Mouse (Mus musculus) embryonic facial prominence, embryonic 12.5 days (tissue): Measurements from ENCODE around the gene Farsa. TPM values are rescaled to one million over a fixed set of nuclear protein-coding genes. Genes with fewer than 3 reads are reported as not detected.

ENCODE experiments used
- ATAC-seq: fragments of 200-750 bp; cut with Nextera tagmentation; 2 replicates; pipeline ENCODE4 v1.8.0; 2017; ENCODE audit not compliant: insufficient number of reproducible peaks, insufficient read depth, low FRiP score, low TSS enrichment
- H3K27ac ChIP-seq: fragments of 300-500 bp; sonication (generic); 2 replicates; pipeline ENCODE4 v1.5.1; 2016; ENCODE audit warnings: mild to moderate bottlenecking
- H3K27me3 ChIP-seq: fragments of 300-500 bp; sonication (generic); 2 replicates; pipeline ENCODE4 v1.6.1; 2016; ENCODE audit warnings: mild to moderate bottlenecking, moderate library complexity
- H3K36me3 ChIP-seq: fragments of 300-500 bp; sonication (generic); 2 replicates; pipeline ENCODE4 v1.6.1; 2016; ENCODE audit warnings: mild to moderate bottlenecking
- H3K4me1 ChIP-seq: fragments of 300-500 bp; sonication (generic); 2 replicates; pipeline ENCODE4 v1.6.1; 2016
- H3K4me2 ChIP-seq: fragments of 300-500 bp; sonication (generic); replicated peaks from 2 replicates; pipeline ENCODE4 v1.6.1; 2016; ENCODE audit warnings: mild to moderate bottlenecking, moderate library complexity
- H3K4me3 ChIP-seq: fragments of 300-500 bp; sonication (generic); 2 replicates; pipeline ENCODE4 v1.5.1; 2016; ENCODE audit warnings: mild to moderate bottlenecking
- H3K9ac ChIP-seq: fragments of 300-500 bp; sonication (generic); 2 replicates; pipeline ENCODE4 v1.6.1; 2016; ENCODE audit warnings: mild to moderate bottlenecking, moderate library complexity
- H3K9me3 ChIP-seq: fragments of 300-500 bp; sonication (generic); 2 replicates; pipeline ENCODE4 v1.6.1; 2016; ENCODE audit warnings: mild to moderate bottlenecking, moderate library complexity
- WGBS: fragments of 180-500 bp; shearing (Covaris S2); methylation state at CpG from one replicate; pipeline ENCODE4 v1.1.7; 2016; 5-methylcytosine and 5-hydroxymethylcytosine counted together
- polyA plus RNA-seq: library from polyadenylated mRNA; unstranded; fragments of >200 nt; fragmentation: Nextera tagmentation; extraction: Ambion mirVana; gene quantifications from 2 replicates; pipeline ENCODE4 v1.2.1, GENCODE M21; 2016

Gene Farsa
- polyA plus RNA-seq, 1 experiment from 2014 or later = 106 TPM

GRCm38 (mm10) chr8:84837149-84837911 is 19.5 kb upstream of the Farsa start:
- H3K9me3 ChIP-seq = no peaks in the 10 kb centered on the region
- 0 out of 2 replicates have a peak overlapping the region, but pooled peaks have one; percentile 9 for H3K4me2 ChIP-seq
- peaks cover 66% of the 10 kb centered on the region for H3K36me3 ChIP-seq
- H3K9ac ChIP-seq = peak overlapping the region; percentile 6; the same call in 1 of the 2 replicates
- peaks cover 33% of the 10 kb centered on the region for H3K4me1 ChIP-seq
- peak overlapping the region; percentile 79 for H3K27ac ChIP-seq
- WGBS = 38% methylated on average over 8 of the region's 8 CpGs
- no peaks in the 10 kb centered on the region for H3K27me3 ChIP-seq
- H3K4me3 ChIP-seq = no peak overlapping the region
- ATAC-seq = no peak

- Histone ChIP-seq H3K4me2 (no peak overlapping the region), H3K4me1 (peaks cover 32% of the 10 kb centered on the region), H3K36me3 (peaks cover 73% of the 10 kb centered on the region), H3K27ac (peak overlapping the region; percentile 79; the same call in 1 of the 2 replicates), H3K9ac (peak overlapping the region; percentile 6; the same call in 1 of the 2 replicates), H3K4me3 (no peak overlapping the region), H3K9me3 (no peaks in the 10 kb centered on the region), H3K27me3 (no peaks in the 10 kb centered on the region)
- no peak for ATAC-seq
- 77% methylated on average over 15 of the region's 15 CpGs for WGBS
Observed at GRCm38 (mm10) chr8:84837912-84838470, 18.8 kb upstream of the Farsa start.

GRCm38 (mm10) chr8:84838513-84838912 is 18.3 kb upstream of the Farsa start:
- no peak overlapping the region for H3K9ac ChIP-seq
- H3K36me3 ChIP-seq = peaks cover 78% of the 10 kb centered on the region
- no peak overlapping the region for H3K27ac ChIP-seq
- H3K9me3 ChIP-seq = no peaks in the 10 kb centered on the region
- no peak overlapping the region for H3K4me3 ChIP-seq
- no peak for ATAC-seq
- WGBS = 88% methylated on average over 5 of the region's 5 CpGs
- H3K4me2 ChIP-seq = no peak overlapping the region
- peaks cover 35% of the 10 kb centered on the region for H3K4me1 ChIP-seq
- no peaks in the 10 kb centered on the region for H3K27me3 ChIP-seq

GRCm38 (mm10) chr8:84839411-84839810 is 17.4 kb upstream of the Farsa start:
- Histone ChIP-seq H3K27me3 (no peaks in the 10 kb centered on the region), H3K9me3 (no peaks in the 10 kb centered on the region), H3K27ac (no peak overlapping the region), H3K4me3 (peak overlapping the region; percentile 88), H3K36me3 (peaks cover 78% of the 10 kb centered on the region), H3K9ac (peak overlapping the region; percentile 85; the same call in 1 of the 2 replicates), H3K4me2 (peak overlapping the region; percentile 67), H3K4me1 (peaks cover 43% of the 10 kb centered on the region)
- WGBS = 94% methylated on average over 2 of the region's 2 CpGs
- no peak for ATAC-seq

- Histone ChIP-seq H3K4me2 (peak overlapping the region; percentile 67), H3K36me3 (peaks cover 78% of the 10 kb centered on the region), H3K4me1 (peaks cover 48% of the 10 kb centered on the region), H3K27ac (peak overlapping the region; percentile 92), H3K9me3 (no peaks in the 10 kb centered on the region), H3K9ac (peak overlapping the region; percentile 85), H3K4me3 (peak overlapping the region; percentile 88), H3K27me3 (no peaks in the 10 kb centered on the region)
- WGBS = 4% methylated on average over 7 of the region's 7 CpGs
- ATAC-seq = no peak
Observed at GRCm38 (mm10) chr8:84839875-84840247, 16.9 kb upstream of the Farsa start.

- Histone ChIP-seq H3K4me3 (peak within 1 kb of the TSS; percentile 88), H3K27me3 (no peaks in the 10 kb centered on the region), H3K27ac (peak within 1 kb of the TSS; percentile 92), H3K9me3 (no peaks in the 10 kb centered on the region), H3K4me1 (peaks cover 52% of the 10 kb centered on the region), H3K36me3 (peaks cover 80% of the 10 kb centered on the region), H3K9ac (peak within 1 kb of the TSS; percentile 85), H3K4me2 (peak within 1 kb of the TSS; percentile 67)
- under 1% methylated on average over 52 of the region's 55 CpGs for WGBS
- peak; percentile 89 for ATAC-seq
Observed at GRCm38 (mm10) chr8:84840248-84840999, 16.4 kb upstream of the Farsa start, which contains the start of gene Rad23a. Rad23a (minus strand) TSS chr8:84840665.

GRCm38 (mm10) chr8:84841514-84841913 is 15.3 kb upstream of the Farsa start:
- 74% methylated on average over 1 of the region's 1 CpGs for WGBS
- peaks cover 69% of the 10 kb centered on the region for H3K36me3 ChIP-seq
- no peaks in the 10 kb centered on the region for H3K9me3 ChIP-seq
- no peak overlapping the region for H3K4me3 ChIP-seq
- no peaks in the 10 kb centered on the region for H3K27me3 ChIP-seq
- no peak overlapping the region for H3K27ac ChIP-seq
- peaks cover 48% of the 10 kb centered on the region for H3K4me1 ChIP-seq
- H3K9ac ChIP-seq = no peak overlapping the region
- no peak for ATAC-seq
- no peak overlapping the region for H3K4me2 ChIP-seq

- no peak for ATAC-seq
- Histone ChIP-seq H3K36me3 (peaks cover 42% of the 10 kb centered on the region), H3K27ac (peak overlapping the region; percentile 57; the same call in 1 of the 2 replicates), H3K9ac (peak overlapping the region; percentile 91), H3K4me2 (peak overlapping the region; percentile 76), H3K27me3 (no peaks in the 10 kb centered on the region), H3K9me3 (no peaks in the 10 kb centered on the region), H3K4me3 (peak overlapping the region; percentile 93), H3K4me1 (peaks cover 33% of the 10 kb centered on the region)
- 80% methylated on average over 9 of the region's 9 CpGs for WGBS
Observed at GRCm38 (mm10) chr8:84844397-84845070, 12.3 kb upstream of the Farsa start.

GRCm38 (mm10) chr8:84845355-84846093 is 11.3 kb upstream of the Farsa start:
- Histone ChIP-seq H3K4me2 (peak overlapping the region; percentile 76), H3K9me3 (no peaks in the 10 kb centered on the region), H3K4me1 (peaks cover 30% of the 10 kb centered on the region), H3K4me3 (peak overlapping the region; percentile 93), H3K9ac (peak overlapping the region; percentile 91), H3K27ac (peak overlapping the region; percentile 79), H3K27me3 (no peaks in the 10 kb centered on the region), H3K36me3 (peaks cover 42% of the 10 kb centered on the region)
- 18% methylated on average over 12 of the region's 12 CpGs for WGBS
- ATAC-seq = no peak

GRCm38 (mm10) chr8:84846094-84846721 is 10.6 kb upstream of the Farsa start:
- under 1% methylated on average over 30 of the region's 30 CpGs for WGBS
- Histone ChIP-seq H3K9me3 (no peaks in the 10 kb centered on the region), H3K36me3 (peaks cover 42% of the 10 kb centered on the region), H3K27me3 (no peaks in the 10 kb centered on the region), H3K27ac (peak overlapping the region; percentile 79), H3K4me2 (peak overlapping the region; percentile 76), H3K4me1 (peaks cover 30% of the 10 kb centered on the region), H3K4me3 (peak overlapping the region; percentile 93), H3K9ac (peak overlapping the region; percentile 91)
- peak; percentile 31 for ATAC-seq
